Mouse (Mus musculus) brain, embryonic 14.5 days (tissue): ENCODE results near the gene Prim2.

Experiments
- CTCF ChIP-seq: fragments of 200-500 bp; IDR thresholded peaks from 2 replicates; pipeline ENCODE4 v1.5.1; 2012; ENCODE audit warnings: inconsistent platforms, mild to moderate bottlenecking, moderate library complexity, borderline replicate concordance; ENCODE audit not compliant: insufficient read depth, insufficient read length; ENCODE audit errors: extremely low read depth
- POLR2A ChIP-seq: fragments of 200-500 bp; IDR thresholded peaks from 2 replicates; pipeline ENCODE4 v1.6.1; 2012; ENCODE audit warnings: mild to moderate bottlenecking, inconsistent platforms, borderline replicate concordance; ENCODE audit not compliant: poor library complexity, insufficient read depth, insufficient read length, severe bottlenecking; ENCODE audit errors: extremely low read depth

DNA sequence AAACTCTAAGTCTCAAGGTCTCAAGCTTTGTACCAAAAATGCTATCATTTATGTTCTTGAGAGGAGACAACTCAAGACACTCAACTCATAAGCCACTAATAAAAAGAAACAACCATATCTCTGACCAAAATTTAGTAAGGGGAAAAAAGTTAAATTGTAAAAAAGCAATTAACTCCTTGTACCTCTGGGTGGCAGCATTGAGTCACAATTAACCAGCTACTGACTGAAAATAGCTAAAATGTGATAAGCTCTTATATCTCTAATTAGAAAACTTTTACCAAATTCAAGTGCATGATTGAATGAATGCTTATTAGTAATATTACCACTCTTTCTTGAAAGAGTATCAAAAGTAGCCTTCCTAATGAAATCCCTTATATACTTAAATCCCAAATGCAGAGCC lies 6.4 kb downstream of the Prim2 start:
- no peak for TF ChIP-seq CTCF
- no peak for TF ChIP-seq POLR2A
